Mouse (Mus musculus): ENCODE data around the gene Slc26a1.

Gene Slc26a1

GRCm38 (mm10) chr5:108689091-108689490 lies 13.7 kb upstream of the Slc26a1 start:
- no peak for DNase-seq

- DNase-seq: no peak
These were observed 5.5 kb upstream of the Slc26a1 start for GRCm38 (mm10) chr5:108680871-108681270.

- no peak for DNase-seq
These were observed 4.5 kb upstream of the Slc26a1 start for GRCm38 (mm10) chr5:108679909-108680308.

GRCm38 (mm10) chr5:108678296-108678854 lies 3.0 kb upstream of the Slc26a1 start:
- no peak for DNase-seq

GRCm38 (mm10) chr5:108677605-108678295 lies 2.4 kb upstream of the Slc26a1 start:
- DNase-seq: peak; percentile 59

GRCm38 (mm10) chr5:108676772-108677498 lies 1.6 kb upstream of the Slc26a1 start:
- DNase-seq: no peak

- DNase-seq: no peak
These were observed 745 bp downstream of the Slc26a1 start for GRCm38 (mm10) chr5:108674624-108675023.

GRCm38 (mm10) chr5:108671757-108672156 lies 3.6 kb downstream of the Slc26a1 start:
- no peak for DNase-seq

DNA sequence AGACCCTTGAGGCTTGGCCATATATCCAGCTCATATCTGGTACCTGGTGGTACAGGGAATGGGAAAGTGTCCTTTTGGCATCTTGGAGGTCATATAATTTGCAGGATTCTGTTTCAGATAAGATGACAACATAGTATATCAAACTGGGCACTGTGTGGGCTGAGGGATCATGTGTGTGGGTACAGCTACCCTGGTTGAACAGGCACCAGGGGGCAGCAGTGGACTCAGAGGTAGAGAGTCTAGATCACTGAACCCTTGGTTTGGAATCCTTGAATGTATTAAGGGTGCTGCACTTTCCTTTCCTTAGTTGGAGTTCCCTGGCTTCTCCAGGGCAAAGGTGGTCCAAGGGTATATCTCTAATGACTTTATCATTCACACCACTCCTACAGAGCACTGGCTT lies 4.6 kb downstream of the Slc26a1 start:
- DNase-seq: no peak

DNA sequence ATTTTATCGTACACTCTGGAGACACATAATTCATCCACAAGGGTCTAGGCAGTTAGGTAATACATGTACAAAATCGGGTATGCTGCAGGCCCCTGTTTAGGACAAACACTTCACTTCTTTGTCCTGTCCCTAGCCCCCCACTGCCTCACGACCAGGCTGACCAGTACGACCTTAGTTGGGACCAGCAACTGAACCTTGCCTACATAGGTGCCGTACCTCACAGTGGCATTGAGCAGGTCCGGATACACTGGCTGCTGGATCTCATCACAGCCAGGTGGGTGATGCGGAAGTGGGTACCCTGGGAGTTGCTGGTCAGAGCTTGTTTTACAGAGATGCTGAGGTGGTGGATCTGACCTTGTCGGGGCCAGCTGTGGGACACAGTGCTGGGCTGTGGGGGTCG lies 5.4 kb downstream of the Slc26a1 start:
- no peak for DNase-seq

GRCm38 (mm10) chr5:108668977-108669936 lies 6.1 kb downstream of the Slc26a1 start, which contains the start of gene Dgkq:
Gene Dgkq (minus strand): TSS chr5:108669672.
- peak; percentile 85 for DNase-seq

- DNase-seq: no peak
These were observed 6.9 kb downstream of the Slc26a1 start for GRCm38 (mm10) chr5:108668387-108668932.

DNA sequence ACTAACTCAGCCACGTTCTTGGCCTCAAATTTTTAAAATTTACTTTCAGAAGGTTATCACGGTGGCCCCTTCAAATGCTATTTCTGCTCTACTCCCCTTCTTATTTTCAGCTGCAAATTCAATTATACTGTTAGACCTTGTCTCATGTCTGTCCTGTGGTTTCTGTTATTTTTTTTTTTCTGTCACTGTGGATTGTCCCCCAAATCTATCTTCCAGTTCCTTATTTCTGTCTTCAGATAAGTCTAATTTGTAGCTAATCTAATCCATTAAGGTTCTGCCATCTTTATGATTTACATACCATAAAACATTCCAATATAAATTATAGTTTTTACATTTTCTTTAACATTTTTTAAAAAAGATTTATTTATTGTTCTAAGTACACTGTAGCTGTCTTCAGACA lies 8.0 kb downstream of the Slc26a1 start:
- DNase-seq: no peak

- no peak for DNase-seq
These were observed 10.3 kb downstream of the Slc26a1 start for GRCm38 (mm10) chr5:108665066-108665465.

- no peak for DNase-seq
These were observed 12.6 kb downstream of the Slc26a1 start for GRCm38 (mm10) chr5:108662772-108663171.

- DNase-seq: peak; percentile 91
These were observed 14.6 kb downstream of the Slc26a1 start for GRCm38 (mm10) chr5:108660632-108661268.

- no peak for DNase-seq
These were observed 15.4 kb downstream of the Slc26a1 start, which contains the start of gene Idua for GRCm38 (mm10) chr5:108659698-108660631. Gene Idua (plus strand): TSS chr5:108660331.

DNA sequence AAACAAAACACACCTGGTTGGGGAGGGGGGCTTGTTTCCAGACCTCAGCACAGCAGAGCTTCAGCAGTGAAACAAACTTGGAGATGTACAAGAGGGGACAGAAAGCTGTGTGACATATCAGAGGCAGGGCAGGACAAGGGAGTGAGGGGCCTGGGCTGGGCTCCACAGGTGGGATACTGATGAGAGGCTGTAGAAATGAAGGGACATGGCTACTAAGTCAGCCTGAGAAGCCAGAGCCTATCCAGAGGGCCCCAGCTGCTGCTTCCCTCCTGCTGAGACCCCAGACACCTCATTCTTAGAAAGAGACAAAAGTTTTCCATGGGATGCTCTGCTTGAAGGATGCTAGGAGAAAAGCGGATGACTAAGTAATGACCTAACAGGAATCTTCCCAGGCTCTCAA lies 16.8 kb downstream of the Slc26a1 start:
- DNase-seq: no peak

DNA sequence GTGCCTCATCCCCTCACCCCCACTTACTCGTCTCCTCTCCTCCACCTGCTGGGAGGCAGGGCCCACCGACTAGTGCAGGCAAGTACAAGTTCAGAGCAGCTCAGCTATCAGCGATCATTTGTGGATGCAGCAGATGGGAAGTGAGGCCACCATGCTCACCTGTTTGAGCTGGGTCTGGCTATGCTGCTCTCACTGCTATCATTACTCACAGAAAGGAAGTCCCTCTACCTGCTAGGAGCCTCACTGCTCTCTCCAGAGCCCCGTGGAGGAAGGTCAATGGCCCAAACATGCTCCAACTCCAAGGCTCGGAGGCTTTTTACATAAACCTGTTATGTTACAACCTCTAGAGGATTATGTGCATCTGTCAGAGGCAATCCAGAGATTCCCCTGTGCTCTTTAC lies 18.0 kb downstream of the Slc26a1 start:
- no peak for DNase-seq

DNA sequence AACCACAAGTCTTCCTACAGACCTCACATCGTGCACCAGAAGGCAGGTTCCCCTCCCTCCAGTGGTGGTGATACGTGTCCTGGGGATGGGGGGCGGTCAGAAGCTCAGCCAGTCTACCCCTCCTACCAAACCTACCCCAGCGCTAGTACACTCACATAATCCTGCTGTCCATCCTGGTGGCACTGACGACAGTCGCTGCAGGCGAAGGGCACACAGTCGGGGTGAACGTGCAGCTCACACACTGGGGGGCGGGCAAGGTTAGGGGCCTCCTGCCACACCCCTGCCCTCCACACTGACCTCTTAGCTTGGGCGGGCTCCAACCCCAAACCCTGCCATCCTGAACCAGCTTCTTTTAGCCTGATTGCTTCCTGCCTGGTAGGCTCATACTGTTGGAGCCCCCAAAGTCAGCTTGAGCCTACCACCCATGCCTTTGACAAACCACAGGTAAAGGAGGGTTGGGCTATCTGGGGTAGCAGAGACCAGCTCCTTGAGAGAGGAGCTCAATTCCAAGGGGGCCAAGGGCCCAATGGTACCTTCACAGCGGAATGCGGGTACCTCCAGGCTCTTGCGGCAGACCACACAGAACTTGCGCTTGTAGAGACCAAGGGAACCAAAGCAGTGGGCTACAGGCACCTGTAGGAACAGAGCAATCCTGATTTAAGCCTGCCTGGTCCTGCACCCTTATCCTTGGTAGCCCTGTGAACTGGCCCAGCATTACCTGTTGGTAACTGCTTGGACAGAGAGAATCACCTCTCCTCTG lies 19.3 kb downstream of the Slc26a1 start:
- no peak for DNase-seq

Measured in cerebellum, adult 11 months (tissue).